Mouse (Mus musculus) cerebral cortex, adult 2 months (tissue): ENCODE results near the gene Fndc3b.

Experiments used
- WGBS: fragments of 180-500 bp; shearing (Covaris S2); methylation state at CpG from one replicate; pipeline ENCODE4 v1.1.7; 2018; 5-methylcytosine and 5-hydroxymethylcytosine counted together

The Fndc3b gene

GRCm38 (mm10) chr3:27466297-27466901 lies 244.7 kb downstream of the Fndc3b start:
- WGBS, result 45% methylated on average over 7 of the region's 7 CpGs

- 88% methylated on average over 7 of the region's 7 CpGs for WGBS
Measured at GRCm38 (mm10) chr3:27463373-27463772, 247.7 kb downstream of the Fndc3b start.

- WGBS, result 73% methylated on average over 15 of the region's 15 CpGs
Measured at GRCm38 (mm10) chr3:27462934-27463333, 248.2 kb downstream of the Fndc3b start.

GRCm38 (mm10) chr3:27462316-27462902 lies 248.7 kb downstream of the Fndc3b start:
- 81% methylated on average over 9 of the region's 9 CpGs for WGBS

GRCm38 (mm10) chr3:27461861-27462260 lies 249.2 kb downstream of the Fndc3b start:
- 81% methylated on average over 7 of the region's 7 CpGs for WGBS

- WGBS, result 67% methylated on average over 1 of the region's 1 CpGs
Measured at GRCm38 (mm10) chr3:27461037-27461436, 250.1 kb downstream of the Fndc3b start.

- WGBS, result 88% methylated on average over 9 of the region's 9 CpGs
Measured at GRCm38 (mm10) chr3:27458416-27458815, 252.7 kb downstream of the Fndc3b start.

- WGBS, result 92% methylated on average over 14 of the region's 14 CpGs
Measured at GRCm38 (mm10) chr3:27456514-27456913, 254.6 kb downstream of the Fndc3b start.

- WGBS, result 87% methylated on average over 8 of the region's 8 CpGs
Measured at GRCm38 (mm10) chr3:27454402-27455195, 256.5 kb downstream of the Fndc3b start.

- 69% methylated on average over 13 of the region's 13 CpGs for WGBS
Measured at GRCm38 (mm10) chr3:27453453-27454098, 257.5 kb downstream of the Fndc3b start.

GRCm38 (mm10) chr3:27449447-27449846 lies 261.7 kb downstream of the Fndc3b start:
- 92% methylated on average over 4 of the region's 4 CpGs for WGBS

- 85% methylated on average over 9 of the region's 9 CpGs for WGBS
Measured at GRCm38 (mm10) chr3:27448367-27448766, 262.7 kb downstream of the Fndc3b start.

- 82% methylated on average over 16 of the region's 16 CpGs for WGBS
Measured at GRCm38 (mm10) chr3:27439704-27440103, 271.4 kb downstream of the Fndc3b start.

GRCm38 (mm10) chr3:27435096-27435620 lies 275.9 kb downstream of the Fndc3b start:
- 91% methylated on average over 6 of the region's 6 CpGs for WGBS

GRCm38 (mm10) chr3:27432981-27433380 lies 278.1 kb downstream of the Fndc3b start:
- WGBS, result 86% methylated on average over 3 of the region's 3 CpGs

GRCm38 (mm10) chr3:27430621-27431263 lies 280.4 kb downstream of the Fndc3b start:
- WGBS, result 62% methylated on average over 13 of the region's 13 CpGs

GRCm38 (mm10) chr3:27427406-27427805 lies 283.7 kb downstream of the Fndc3b start:
- WGBS, result 86% methylated on average over 6 of the region's 6 CpGs

- 93% methylated on average over 11 of the region's 11 CpGs for WGBS
Measured at GRCm38 (mm10) chr3:27424049-27424667, 286.9 kb downstream of the Fndc3b start.

- 89% methylated on average over 6 of the region's 6 CpGs for WGBS
Measured at GRCm38 (mm10) chr3:27422521-27422920, 288.6 kb downstream of the Fndc3b start.

GRCm38 (mm10) chr3:27421980-27422379 lies 289.1 kb downstream of the Fndc3b start:
- 92% methylated on average over 12 of the region's 12 CpGs for WGBS

GRCm38 (mm10) chr3:27418602-27419001 lies 292.5 kb downstream of the Fndc3b start:
- 96% methylated on average over 8 of the region's 8 CpGs for WGBS
